Mouse (Mus musculus): ENCODE measurements around the gene Arl6ip4.

Gene Arl6ip4

GRCm38 (mm10) chr5:124095077-124095581 is 20.8 kb upstream of the Arl6ip4 start:
- no peak for DNase-seq

GRCm38 (mm10) chr5:124095596-124096232 is 20.2 kb upstream of the Arl6ip4 start, which contains the start of gene Abcb9:
Gene Abcb9 (minus strand): TSS chr5:124095798.
- peak; percentile 99 for DNase-seq

GRCm38 (mm10) chr5:124098923-124099322 is 17.0 kb upstream of the Arl6ip4 start:
- no peak for DNase-seq

- no peak for DNase-seq
Observed at GRCm38 (mm10) chr5:124100128-124101044, 15.5 kb upstream of the Arl6ip4 start.

GRCm38 (mm10) chr5:124102326-124102725 is 13.6 kb upstream of the Arl6ip4 start:
- no peak for DNase-seq

GRCm38 (mm10) chr5:124103020-124103419 is 12.9 kb upstream of the Arl6ip4 start:
- no peak for DNase-seq

- no peak for DNase-seq
Observed at GRCm38 (mm10) chr5:124103552-124103951, 12.3 kb upstream of the Arl6ip4 start.

GRCm38 (mm10) chr5:124111077-124111741 is 4.7 kb upstream of the Arl6ip4 start:
- DNase-seq, result peak; percentile 47

- peak; percentile 92 for DNase-seq
Observed at GRCm38 (mm10) chr5:124111742-124112497, 4.0 kb upstream of the Arl6ip4 start, which contains the start of gene Ogfod2. Gene Ogfod2 (plus strand): TSS chr5:124112297.

- no peak for DNase-seq
Observed at GRCm38 (mm10) chr5:124112531-124112930, 3.4 kb upstream of the Arl6ip4 start.

GRCm38 (mm10) chr5:124113030-124113429 is 2.9 kb upstream of the Arl6ip4 start:
- peak; percentile 59 for DNase-seq

- DNase-seq, result no peak
Observed at GRCm38 (mm10) chr5:124114276-124115025, 1.4 kb upstream of the Arl6ip4 start.

- DNase-seq, result no peak
Observed at GRCm38 (mm10) chr5:124115531-124115930, 358 bp upstream of the Arl6ip4 start.

GRCm38 (mm10) chr5:124119204-124119603 is 3.3 kb downstream of the Arl6ip4 start:
- no peak for DNase-seq

GRCm38 (mm10) chr5:124122357-124122756 is 6.5 kb downstream of the Arl6ip4 start:
- no peak for DNase-seq

- DNase-seq, result no peak
Observed at GRCm38 (mm10) chr5:124125093-124125492, 9.2 kb downstream of the Arl6ip4 start.

GRCm38 (mm10) chr5:124134261-124134660 is 18.4 kb downstream of the Arl6ip4 start:
- no peak for DNase-seq

GRCm38 (mm10) chr5:124138066-124138465 is 22.2 kb downstream of the Arl6ip4 start:
- no peak for DNase-seq

GRCm38 (mm10) chr5:124149028-124149427 is 33.1 kb downstream of the Arl6ip4 start:
- DNase-seq, result no peak

- DNase-seq, result no peak
Observed at GRCm38 (mm10) chr5:124150895-124151294, 35.0 kb downstream of the Arl6ip4 start.

- no peak for DNase-seq
Observed at GRCm38 (mm10) chr5:124152734-124153133, 36.8 kb downstream of the Arl6ip4 start.

GRCm38 (mm10) chr5:124155943-124156342 is 40.1 kb downstream of the Arl6ip4 start:
- DNase-seq, result no peak

Measured in cerebellum, adult 11 months (tissue).